Mouse (Mus musculus) hindbrain, postnatal 0 days (tissue): Measurements from ENCODE around the gene Msrb1. TPM values are rescaled to one million over a fixed set of nuclear protein-coding genes. Genes with fewer than 3 reads are reported as not detected.

Experiments
- ATAC-seq: fragments of 200-750 bp; cut with Nextera tagmentation; 2 replicates; pipeline ENCODE4 v1.8.0; 2017; ENCODE audit warnings: mild to moderate bottlenecking, moderate TSS enrichment, moderate library complexity
- DNase-seq: peaks from one replicate; pipeline ENCODE4 v3.0.0-alpha.2; 2015; ENCODE audit warnings: low spot score
- H3K27ac ChIP-seq: fragments of 300-500 bp; sonication (generic); 2 replicates; pipeline ENCODE4 v1.5.1; 2014; ENCODE audit warnings: mild to moderate bottlenecking
- H3K27me3 ChIP-seq: fragments of 300-500 bp; sonication (generic); 2 replicates; pipeline ENCODE4 v1.6.1; 2014; ENCODE audit warnings: low read length, mixed read lengths; ENCODE audit not compliant: insufficient read depth
- H3K36me3 ChIP-seq: fragments of 300-500 bp; sonication (generic); 2 replicates; pipeline ENCODE4 v1.6.1; 2014; ENCODE audit warnings: low read length, mixed read lengths; ENCODE audit not compliant: insufficient read depth
- H3K4me1 ChIP-seq: fragments of 300-500 bp; sonication (generic); 2 replicates; pipeline ENCODE4 v1.6.1; 2014; ENCODE audit warnings: antibody characterized with exemption, low read length, mixed read lengths; ENCODE audit not compliant: insufficient read depth
- H3K4me2 ChIP-seq: fragments of 300-500 bp; sonication (generic); 2 replicates; pipeline ENCODE4 v1.6.1; 2014; ENCODE audit warnings: low read depth, mild to moderate bottlenecking, low read length, moderate library complexity, mixed read lengths
- H3K4me3 ChIP-seq: fragments of 300-500 bp; sonication (generic); 2 replicates; pipeline ENCODE4 v1.5.1; 2014; ENCODE audit warnings: low read length
- H3K9ac ChIP-seq: fragments of 300-500 bp; sonication (generic); replicated peaks from 2 replicates; pipeline ENCODE4 v1.6.1; 2014; ENCODE audit warnings: mild to moderate bottlenecking, low read length, moderate library complexity, mixed read lengths
- H3K9me3 ChIP-seq: fragments of 300-500 bp; sonication (generic); 2 replicates; pipeline ENCODE4 v1.6.1; 2016; ENCODE audit warnings: low read length, mixed read lengths
- CTCF ChIP-seq: IDR thresholded peaks from 2 replicates; pipeline ENCODE4 v1.5.1; 2016; ENCODE audit warnings: antibody characterized with exemption, control low read depth, low read depth
- WGBS: fragments of 180-500 bp; shearing (Covaris S2); extraction: QIAGEN DNeasy Blood & Tissue Kit; methylation state at CpG from one replicate; pipeline ENCODE4 v1.1.7; 2014; 5-methylcytosine and 5-hydroxymethylcytosine counted together
- polyA plus RNA-seq: library from polyadenylated mRNA; unstranded; fragments of >200 nt; fragmentation: Nextera tagmentation; extraction: Ambion mirVana; gene quantifications from 2 replicates; pipeline ENCODE4 v1.2.1, GENCODE M21; 2015
- total RNA-seq: library from RNA; depleted of rRNA; stranded (reverse); fragments of >200 nt; gene quantifications from 2 replicates; pipeline ENCODE4 v1.2.3, GENCODE M21; 2014

The Msrb1 gene
- total and polyA plus RNA-seq, 2 experiments from 2014 or later, result 17.0 to 22.7 TPM

GRCm38 (mm10) chr17:24696011-24696697, 40.3 kb upstream of the Msrb1 start, which contains the start of the genes Gfer and Noxo1:
Gene Gfer, minus strand, starts transcription at chr17:24696156.
Gene Noxo1, plus strand, starts transcription at chr17:24696234.
- H3K4me1 ChIP-seq, result peaks cover 5% of the 10 kb centered on the region
- no peaks in the 10 kb centered on the region for H3K27me3 ChIP-seq
- peak within 1 kb of the TSS; percentile 83 for H3K4me2 ChIP-seq
- WGBS, result under 1% methylated on average over 62 of the region's 76 CpGs
- H3K27ac ChIP-seq, result peak within 1 kb of the TSS; percentile 91
- TF ChIP-seq CTCF, result no peak
- H3K36me3 ChIP-seq, result peaks cover 24% of the 10 kb centered on the region
- peak within 1 kb of the TSS; percentile 77 for H3K4me3 ChIP-seq
- H3K9me3 ChIP-seq, result no peaks in the 10 kb centered on the region
- ATAC-seq (peak; percentile 91), DNase-seq (peak; percentile 94)
- H3K9ac ChIP-seq, result peak within 1 kb of the TSS; percentile 73

GRCm38 (mm10) chr17:24697985-24698384, 38.5 kb upstream of the Msrb1 start:
- H3K9me3 ChIP-seq, result no peaks in the 10 kb centered on the region
- ATAC-seq (no peak), DNase-seq (no peak)
- TF ChIP-seq CTCF, result no peak
- H3K9ac ChIP-seq, result no peak overlapping the region
- 19% methylated on average over 5 of the region's 5 CpGs for WGBS
- peaks cover 30% of the 10 kb centered on the region for H3K36me3 ChIP-seq
- H3K27ac ChIP-seq, result no peak overlapping the region
- H3K4me2 ChIP-seq, result no peak overlapping the region
- H3K4me3 ChIP-seq, result no peak overlapping the region
- peaks cover 5% of the 10 kb centered on the region for H3K4me1 ChIP-seq
- H3K27me3 ChIP-seq, result no peaks in the 10 kb centered on the region

- DNase-seq, result no peak
- 63% methylated on average over 9 of the region's 9 CpGs for WGBS
Measured at GRCm38 (mm10) chr17:24698715-24699114, 37.7 kb upstream of the Msrb1 start.

GRCm38 (mm10) chr17:24699473-24699872, 37.0 kb upstream of the Msrb1 start:
- TF ChIP-seq CTCF, result no peak
- H3K9ac ChIP-seq, result no peak overlapping the region
- H3K9me3 ChIP-seq, result no peaks in the 10 kb centered on the region
- H3K4me1 ChIP-seq, result peaks cover 5% of the 10 kb centered on the region
- H3K27ac ChIP-seq, result no peak overlapping the region
- H3K4me2 ChIP-seq, result no peak overlapping the region
- H3K4me3 ChIP-seq, result no peak overlapping the region
- DNase-seq, result no peak
- H3K27me3 ChIP-seq, result no peaks in the 10 kb centered on the region
- 70% methylated on average over 2 of the region's 2 CpGs for WGBS
- H3K36me3 ChIP-seq, result peaks cover 35% of the 10 kb centered on the region
- no peak for ATAC-seq

More at GRCm38 (mm10) chr17:24698715-24699114, 37.7 kb upstream of the Msrb1 start:
- Histone ChIP-seq H3K4me3 (no peak overlapping the region), H3K27ac (no peak overlapping the region), H3K4me1 (peaks cover 5% of the 10 kb centered on the region), H3K4me2 (no peak overlapping the region), H3K9ac (no peak overlapping the region), H3K36me3 (peaks cover 28% of the 10 kb centered on the region), H3K27me3 (no peaks in the 10 kb centered on the region), H3K9me3 (no peaks in the 10 kb centered on the region)
- ATAC-seq, result no peak
- no peak for TF ChIP-seq CTCF

- 89% methylated on average over 9 of the region's 9 CpGs for WGBS
- H3K27ac ChIP-seq, result no peak overlapping the region
- H3K9ac ChIP-seq, result no peak overlapping the region
- no peak for TF ChIP-seq CTCF
- no peaks in the 10 kb centered on the region for H3K9me3 ChIP-seq
- ATAC-seq, result no peak
- peaks cover 45% of the 10 kb centered on the region for H3K36me3 ChIP-seq
- H3K4me3 ChIP-seq, result no peak overlapping the region
- H3K4me2 ChIP-seq, result no peak overlapping the region
- no peaks in the 10 kb centered on the region for H3K27me3 ChIP-seq
- H3K4me1 ChIP-seq, result peaks cover 5% of the 10 kb centered on the region
- DNase-seq, result no peak
Measured at GRCm38 (mm10) chr17:24701251-24701650, 35.2 kb upstream of the Msrb1 start.

- 93% methylated on average over 3 of the region's 3 CpGs for WGBS
- no peaks in the 10 kb centered on the region for H3K27me3 ChIP-seq
- H3K36me3 ChIP-seq, result peaks cover 32% of the 10 kb centered on the region
- no peak overlapping the region for H3K4me2 ChIP-seq
- DNase-seq, result no peak
- H3K9me3 ChIP-seq, result no peaks in the 10 kb centered on the region
- no peak for TF ChIP-seq CTCF
- no peak overlapping the region for H3K27ac ChIP-seq
- H3K4me1 ChIP-seq, result peaks cover 3% of the 10 kb centered on the region; the same call in 1 of the 2 replicates
- no peak overlapping the region for H3K9ac ChIP-seq
- ATAC-seq, result no peak
- H3K4me3 ChIP-seq, result no peak overlapping the region
Measured at GRCm38 (mm10) chr17:24705821-24706220, 30.6 kb upstream of the Msrb1 start.
